Comparison of ENCODE assay signal across 18 mouse cellular contexts in genomic region chr4:55733223-55733622, GRCm38 (mm10).
A peak's percentile ranks its signal among the peaks of the same experiment; 100 is the strongest.
DNase-seq lines count a peak whose midpoint lies in the region; ATAC-seq and TF ChIP-seq lines count a peak whose summit lies in the region.
"Had no signal": no experiment of that assay in that cellular context is flagged by ENCODE, and none has a peak within 500 bp of the region (broad histone marks: within the 10 kb centered on the region; RNA-seq: fewer than 3 reads in every experiment).

No protein-coding gene starts in this region.

- peak overlapping the region; percentile 72 for H3K27ac ChIP-seq in gastrocnemius, adult 2 months
- H3K27ac ChIP-seq in intestine, postnatal 0 days (ENCODE audit: low read depth, low read length) = peak overlapping the region; percentile 6; the same call in 1 of the 2 replicates
- H3K27ac ChIP-seq in intestine, embryonic 16.5 days (ENCODE audit: low read length) = no peak overlapping the region
- H3K27ac ChIP-seq: embryonic facial prominence, embryonic 12.5 days; left cerebral cortex, adult 2 months; liver, embryonic 12.5 days; lung, embryonic 15.5 days had no signal

- no peak for TF ChIP-seq CTCF in gastrocnemius, adult 2 months (IDR thresholded peaks at IDR 0.05)
- TF ChIP-seq CTCF in intestine, postnatal 0 days (IDR thresholded peaks at IDR 0.05; ENCODE audit: low read depth) = no peak

- peak; percentile 28 for DNase-seq in gastrocnemius, adult 2 months
- DNase-seq in gastrocnemius, postnatal 4 days (ENCODE audit: low spot score in 2 of 2) = no peak
- DNase-seq in 3T3-L1 (ENCODE audit: low read depth, low spot score) = peak; percentile 83
- DNase-seq in adipocyte (ENCODE audit: low spot score) = peak; percentile 78
- no peak for DNase-seq in frontal cortex, postnatal 14 days (ENCODE audit: low spot score in 2 of 2)
- DNase-seq: cerebellum, adult 8-10 months; kidney, postnatal 14 days; right cerebral cortex, adult 18-20 months; spleen, adult 18-20 months had no signal

- H3K4me2 ChIP-seq in intestine, postnatal 0 days (replicated peaks; ENCODE audit: low read depth) = no peak overlapping the region
- no peak overlapping the region for H3K4me2 ChIP-seq in intestine, embryonic 16.5 days (ENCODE audit: low read depth, low read length)
- H3K4me2 ChIP-seq: embryonic facial prominence, embryonic 12.5 days; liver, embryonic 12.5 days; lung, embryonic 15.5 days had no signal

- H3K27me3 ChIP-seq in intestine, postnatal 0 days (replicated peaks; ENCODE audit: control insufficient read depth, insufficient read depth, low read length) = no peaks in the 10 kb centered on the region
- no peaks in the 10 kb centered on the region for H3K27me3 ChIP-seq in intestine, embryonic 16.5 days (replicated peaks; ENCODE audit: control insufficient read depth, insufficient read depth, low read length)
- H3K27me3 ChIP-seq: embryonic facial prominence, embryonic 12.5 days; liver, embryonic 12.5 days had no signal

- H3K36me3 ChIP-seq in intestine, postnatal 0 days (ENCODE audit: control insufficient read depth, insufficient read depth) = no peaks in the 10 kb centered on the region
- H3K36me3 ChIP-seq in intestine, embryonic 16.5 days (ENCODE audit: control insufficient read depth, insufficient read depth, low read length) = no peaks in the 10 kb centered on the region
- H3K36me3 ChIP-seq: embryonic facial prominence, embryonic 12.5 days; G1E; liver, embryonic 12.5 days; lung, embryonic 15.5 days had no signal

- intact Hi-C loops in gastrocnemius, adult 2 months (cut with DNase I) = no loop called here

- ATAC-seq in intestine, postnatal 0 days = peak; percentile 81
- no peak for ATAC-seq in intestine, embryonic 16.5 days
- ATAC-seq in erythroid progenitor cell, adult 5-6 weeks (replicated peaks; ENCODE audit: low FRiP score, poor library complexity, severe bottlenecking) = no peak
- ATAC-seq: liver, embryonic 12.5 days; midbrain, embryonic 16.5 days had no signal

- no peaks in the 10 kb centered on the region for H3K4me1 ChIP-seq in intestine, postnatal 0 days (replicated peaks; ENCODE audit: control insufficient read depth, insufficient read depth, low read length)
- H3K4me1 ChIP-seq in intestine, embryonic 16.5 days (ENCODE audit: control insufficient read depth, insufficient read depth, low read length) = no peaks in the 10 kb centered on the region
- H3K4me1 ChIP-seq: embryonic facial prominence, embryonic 12.5 days; liver, embryonic 12.5 days had no signal

- WGBS in intestine, postnatal 0 days = 44% methylated on average over 4 of the region's 4 CpGs
- WGBS in intestine, embryonic 16.5 days = 46% methylated on average over 4 of the region's 4 CpGs

- no peak overlapping the region for H3K4me3 ChIP-seq in gastrocnemius, adult 2 months
- no peak overlapping the region for H3K4me3 ChIP-seq in intestine, postnatal 0 days (ENCODE audit: low read depth, low read length)
- H3K4me3 ChIP-seq in intestine, embryonic 16.5 days (ENCODE audit: low read length) = no peak overlapping the region
- H3K4me3 ChIP-seq: embryonic facial prominence, embryonic 12.5 days; left cerebral cortex, adult 2 months; liver, embryonic 12.5 days; lung, embryonic 15.5 days had no signal

- H3K9ac ChIP-seq in intestine, postnatal 0 days (ENCODE audit: low read depth, low read length) = no peak overlapping the region
- H3K9ac ChIP-seq in intestine, embryonic 16.5 days (ENCODE audit: low read depth, low read length) = no peak overlapping the region
- H3K9ac ChIP-seq: embryonic facial prominence, embryonic 12.5 days; liver, embryonic 12.5 days; lung, embryonic 15.5 days had no signal

- H3K9me3 ChIP-seq in intestine, postnatal 0 days (ENCODE audit: control insufficient read depth) = no peaks in the 10 kb centered on the region
- no peaks in the 10 kb centered on the region for H3K9me3 ChIP-seq in intestine, embryonic 16.5 days (ENCODE audit: control insufficient read depth, low read length)
- H3K9me3 ChIP-seq: embryonic facial prominence, embryonic 12.5 days; liver, embryonic 12.5 days; lung, embryonic 15.5 days had no signal

Comparison
In these comparisons a context has a peak if more than half of its experiments do, and no peak if none do; other contexts are left out.
1. DNase-seq: peak in gastrocnemius, adult 2 months (single experiment), 3T3-L1 (single experiment) and adipocyte (single experiment); none in gastrocnemius, postnatal 4 days (0 of 2) and frontal cortex, postnatal 14 days (0 of 2).